Comparison of ENCODE assay signal across 8 mouse cellular contexts in genomic region chr10:77581023-77581407, GRCm38 (mm10). TPM values are rescaled to one million over a fixed set of nuclear protein-coding genes. Genes with fewer than 3 reads are reported as not detected.
A peak's percentile ranks its signal among the peaks of the same experiment; 100 is the strongest.
DNase-seq lines count a peak whose midpoint lies in the region; ATAC-seq and TF ChIP-seq lines count a peak whose summit lies in the region.

No protein-coding gene starts in this region.

- no peaks in the 10 kb centered on the region for H3K27me3 ChIP-seq in heart, adult 2 months (ENCODE audit: control insufficient read depth, insufficient read depth, low read length)
- no peaks in the 10 kb centered on the region for H3K27me3 ChIP-seq in C2C12 (ENCODE audit: control insufficient read depth, insufficient read depth, insufficient read length)
- H3K27me3 ChIP-seq in forebrain, embryonic 10.5 days (ENCODE audit: poor library complexity, severe bottlenecking): no peaks in the 10 kb centered on the region
- H3K27me3 ChIP-seq in liver, embryonic 12.5 days (replicated peaks): no peaks in the 10 kb centered on the region

- peaks cover 14% of the 10 kb centered on the region for H3K4me1 ChIP-seq in heart, adult 2 months (ENCODE audit: control insufficient read depth, insufficient read depth, low read length)
- peaks cover 34% of the 10 kb centered on the region for H3K4me1 ChIP-seq in forebrain, embryonic 10.5 days
- H3K4me1 ChIP-seq in liver, embryonic 12.5 days: peaks cover 50% of the 10 kb centered on the region

- no peaks in the 10 kb centered on the region; the same call in 1 of the 2 replicates for H3K79me2 ChIP-seq in heart, adult 2 months (replicated peaks; ENCODE audit: control insufficient read depth, insufficient read depth, low read length)
- peaks cover 44% of the 10 kb centered on the region for H3K79me2 ChIP-seq in C2C12 (ENCODE audit: control insufficient read depth, insufficient read depth)

- H3ac ChIP-seq in C2C12 (ENCODE audit: control insufficient read depth, insufficient read length, low read depth): peak overlapping the region; percentile 58

- H3K4me3 ChIP-seq in heart, adult 2 months: peak overlapping the region; percentile 65
- peak overlapping the region; percentile 62 for H3K4me3 ChIP-seq in C2C12 (ENCODE audit: insufficient read depth, poor library complexity, severe bottlenecking)
- peak overlapping the region; percentile 73 for H3K4me3 ChIP-seq in forebrain, embryonic 10.5 days
- peak overlapping the region; percentile 75 for H3K4me3 ChIP-seq in liver, embryonic 12.5 days

- peak overlapping the region; percentile 63 for H3K9ac ChIP-seq in heart, adult 2 months (ENCODE audit: low read depth, low read length)
- H3K9ac ChIP-seq in liver, embryonic 12.5 days: peak overlapping the region; percentile 81

- H3K4me2 ChIP-seq in liver, embryonic 12.5 days: peak overlapping the region; percentile 96

- peaks cover 32% of the 10 kb centered on the region for H3K79me3 ChIP-seq in C2C12 (ENCODE audit: low read depth)

- H3K9me3 ChIP-seq in forebrain, embryonic 10.5 days: no peaks in the 10 kb centered on the region
- H3K9me3 ChIP-seq in liver, embryonic 12.5 days (replicated peaks): no peaks in the 10 kb centered on the region

- intact Hi-C loops in heart, adult 2 months (cut with DNase I): loop anchor here (5.0 kb wide), 1 partner anchor 164 kb away; the partner anchor contains the start of gene Adarb1
- intact Hi-C loops in heart, postnatal 14 days (cut with DNase I): loop anchor here (5.0 kb wide), 1 partner anchor 41 kb away; the partner anchor contains the start of gene Ube2g2

- TF ChIP-seq POLR2A in heart, adult 2 months (IDR thresholded peaks at IDR 0.05; ENCODE audit: insufficient read depth, low read depth, low read length): no peak

- H3K27ac ChIP-seq in heart, adult 2 months: peak overlapping the region; percentile 91
- H3K27ac ChIP-seq in forebrain, embryonic 10.5 days: peak overlapping the region; percentile 92
- H3K27ac ChIP-seq in liver, embryonic 12.5 days: peak overlapping the region; percentile 97

- no peak for DNase-seq in heart, adult 2 months
- no peak for DNase-seq in heart, postnatal 14 days
- no peak for DNase-seq in forebrain, embryonic 10.5 days (ENCODE audit: extremely low spot score, low spot score)
- DNase-seq in layer of hippocampus, postnatal 14 days (ENCODE audit: low spot score in 2 of 2): no peak
- DNase-seq in layer of hippocampus, postnatal 25 days (ENCODE audit: extremely low spot score in 1 of 2, low spot score in 1 of 2): no peak
- DNase-seq in embryo, embryonic 10.5 days (ENCODE audit: low spot score): no peak

- 2% methylated on average over 8 of the region's 8 CpGs for WGBS in heart, adult 2 months
- 11% methylated on average over 8 of the region's 8 CpGs for WGBS in forebrain, embryonic 10.5 days
- 4% methylated on average over 8 of the region's 8 CpGs for WGBS in liver, embryonic 12.5 days (ENCODE audit: insufficient replicate concordance)

- no peak for TF ChIP-seq CTCF in heart, adult 2 months (IDR thresholded peaks at IDR 0.05)
- TF ChIP-seq CTCF in C2C12 (IDR thresholded peaks at IDR 0.05; ENCODE audit: control insufficient read depth, insufficient read depth, insufficient read length): no peak

- no peak for TF ChIP-seq EP300 in heart, adult 2 months (IDR thresholded peaks at IDR 0.05; ENCODE audit: insufficient read depth, low read depth, low read length)

- peaks cover 9% of the 10 kb centered on the region for H3K36me3 ChIP-seq in heart, adult 2 months (ENCODE audit: control insufficient read depth, insufficient read depth, low read length)
- peaks cover 2% of the 10 kb centered on the region for H3K36me3 ChIP-seq in C2C12 (ENCODE audit: control insufficient read depth, insufficient read depth)
- H3K36me3 ChIP-seq in forebrain, embryonic 10.5 days (replicated peaks): peaks cover 10% of the 10 kb centered on the region; the same call in 1 of the 2 replicates
- peaks cover 9% of the 10 kb centered on the region for H3K36me3 ChIP-seq in liver, embryonic 12.5 days

- ATAC-seq in liver, embryonic 12.5 days: no peak

TF ChIP-seq in C2C12, 6 proteins besides CTCF, POLR2A, EP300 and RAD21:
- no peak for TF ChIP-seq CEBPB (IDR thresholded peaks at IDR 0.05; ENCODE audit: low read depth)
- TF ChIP-seq FOSL1 (IDR thresholded peaks at IDR 0.05; ENCODE audit: insufficient read depth, low read length, poor library complexity, severe bottlenecking): no peak
- no peak for TF ChIP-seq USF1 (IDR thresholded peaks at IDR 0.05; ENCODE audit: low read depth)
- TF ChIP-seq MYOD1 (IDR thresholded peaks at IDR 0.05; ENCODE audit: control insufficient read depth, insufficient read length, low read depth): no peak
- no peak for TF ChIP-seq MAX (IDR thresholded peaks at IDR 0.05)
- TF ChIP-seq MYOG (IDR thresholded peaks at IDR 0.05; ENCODE audit: control insufficient read depth, extremely low read depth, insufficient read length): no peak

RNA-seq across cellular contexts. Expression of gene Pttg1ip, which starts 0.5 kb away (rescaled TPM):
- 100 to 1,000 TPM; 131 to 132 TPM for total RNA-seq in heart, adult 2 months (2021)
- 119 and 168 TPM in 2 replicates for polyA plus RNA-seq in heart, adult 2 months (2012; rRNA removed)
- total RNA-seq in heart, postnatal 14 days (2021): 100 to 1,000 TPM; 128 to 132 TPM
- polyA plus RNA-seq in C2C12 (2012; fragmentation: generic; extraction: Trizol): 96.1 TPM
- 62.0 and 64.5 TPM in 2 replicates for polyA plus RNA-seq in forebrain, embryonic 10.5 days (2016; fragmentation: Nextera tagmentation; extraction: Ambion mirVana)
- polyA plus RNA-seq in liver, embryonic 12.5 days (2016; fragmentation: Nextera tagmentation; extraction: Ambion mirVana): 68.8 and 72.8 TPM in 2 replicates
- total RNA-seq in layer of hippocampus, postnatal 14 days (2021): 10 to 100 TPM; 77.4 to 79.9 TPM
- 10 to 100 TPM; 68.2 to 69.4 TPM for total RNA-seq in layer of hippocampus, postnatal 25 days (2021)

RNA-seq across cellular contexts. Expression of gene Sumo3, which starts 24.9 kb away (rescaled TPM):
- 10 to 100 TPM; 66.4 to 67.8 TPM for total RNA-seq in heart, adult 2 months (2021)
- polyA plus RNA-seq in heart, adult 2 months (2012; rRNA removed): 122 and 167 TPM in 2 replicates
- total RNA-seq in heart, postnatal 14 days (2021): 10 to 100 TPM; 53.7 to 61.6 TPM
- polyA plus RNA-seq in C2C12 (2012; fragmentation: generic; extraction: Trizol): 152 TPM
- 439 and 448 TPM in 2 replicates for polyA plus RNA-seq in forebrain, embryonic 10.5 days (2016; fragmentation: Nextera tagmentation; extraction: Ambion mirVana)
- polyA plus RNA-seq in liver, embryonic 12.5 days (2016; fragmentation: Nextera tagmentation; extraction: Ambion mirVana): 138 and 146 TPM in 2 replicates
- total RNA-seq in layer of hippocampus, postnatal 14 days (2021): 100 to 1,000 TPM; 116 to 134 TPM
- 100 to 1,000 TPM; 116 to 128 TPM for total RNA-seq in layer of hippocampus, postnatal 25 days (2021)

RNA-seq across cellular contexts. Expression of gene Gm49325, which starts 25.0 kb away (rescaled TPM):
- 10 to 100 TPM; 15.5 to 15.8 TPM for total RNA-seq in heart, adult 2 months (2021)
- not detected in 2 replicates for polyA plus RNA-seq in heart, adult 2 months (2012; rRNA removed)
- 10 to 100 TPM in 1 of 2 experiments, 1 to 10 TPM in 1; 7.6 to 12.7 TPM for total RNA-seq in heart, postnatal 14 days (2021)
- 5.1 TPM for polyA plus RNA-seq in C2C12 (2012; fragmentation: generic; extraction: Trizol)
- 3.1 and 3.4 TPM in 2 replicates for polyA plus RNA-seq in forebrain, embryonic 10.5 days (2016; fragmentation: Nextera tagmentation; extraction: Ambion mirVana)
- polyA plus RNA-seq in liver, embryonic 12.5 days (2016; fragmentation: Nextera tagmentation; extraction: Ambion mirVana): 5.1 TPM in 1 of 2 replicates, not detected in the other
- 10 to 100 TPM; 12.6 to 19.9 TPM for total RNA-seq in layer of hippocampus, postnatal 14 days (2021)
- total RNA-seq in layer of hippocampus, postnatal 25 days (2021): 10 to 100 TPM; 29.0 to 29.8 TPM

RNA-seq across cellular contexts. Expression of gene Ube2g2, which starts 41.1 kb away (rescaled TPM):
- total RNA-seq in heart, adult 2 months (2021): 10 to 100 TPM; 74.6 to 80.9 TPM
- 53.5 and 69.7 TPM in 2 replicates for polyA plus RNA-seq in heart, adult 2 months (2012; rRNA removed)
- total RNA-seq in heart, postnatal 14 days (2021): 10 to 100 TPM; 59.2 to 60.6 TPM
- 85.5 TPM for polyA plus RNA-seq in C2C12 (2012; fragmentation: generic; extraction: Trizol)
- polyA plus RNA-seq in forebrain, embryonic 10.5 days (2016; fragmentation: Nextera tagmentation; extraction: Ambion mirVana): 102 and 104 TPM in 2 replicates
- polyA plus RNA-seq in liver, embryonic 12.5 days (2016; fragmentation: Nextera tagmentation; extraction: Ambion mirVana): 55.7 and 59.9 TPM in 2 replicates
- 10 to 100 TPM; 63.9 to 69.0 TPM for total RNA-seq in layer of hippocampus, postnatal 14 days (2021)
- total RNA-seq in layer of hippocampus, postnatal 25 days (2021): 10 to 100 TPM; 69.8 to 88.4 TPM

RNA-seq across cellular contexts. Expression of gene Itgb2, which starts 51.0 kb away (rescaled TPM):
- 10 to 100 TPM in 1 of 2 experiments, 1 to 10 TPM in 1; 7.1 to 11.2 TPM for total RNA-seq in heart, adult 2 months (2021)
- polyA plus RNA-seq in heart, adult 2 months (2012; rRNA removed): 6.0 and 11.6 TPM in 2 replicates
- total RNA-seq in heart, postnatal 14 days (2021): 1 to 10 TPM; 5.4 to 9.0 TPM
- polyA plus RNA-seq in C2C12 (2012; fragmentation: generic; extraction: Trizol): 0.47 TPM
- 0.44 and 0.76 TPM in 2 replicates for polyA plus RNA-seq in forebrain, embryonic 10.5 days (2016; fragmentation: Nextera tagmentation; extraction: Ambion mirVana)
- polyA plus RNA-seq in liver, embryonic 12.5 days (2016; fragmentation: Nextera tagmentation; extraction: Ambion mirVana): 13.5 and 13.9 TPM in 2 replicates
- 1 to 10 TPM; 2.2 to 3.1 TPM for total RNA-seq in layer of hippocampus, postnatal 14 days (2021)
- 1 to 10 TPM; 3.4 to 4.1 TPM for total RNA-seq in layer of hippocampus, postnatal 25 days (2021)
